Mouse (Mus musculus) erythroid progenitor cell, adult 5-6 weeks (primary cell): ENCODE results near the gene Hist1h2bp. TPM values are rescaled to one million over a fixed set of nuclear protein-coding genes. Genes with fewer than 3 reads are reported as not detected.

Source experiments
- ATAC-seq: replicated peaks from 2 replicates; pipeline ENCODE4 v1.8.0; 2016; ENCODE audit warnings: moderate number of reproducible peaks, mild to moderate bottlenecking, moderate TSS enrichment, inconsistent platforms; ENCODE audit not compliant: poor library complexity, low FRiP score, severe bottlenecking
- total RNA-seq, 2 experiments: library from RNA; stranded (forward) in 1 of 2; stranded (reverse) in 1 of 2; fragments of 150-400 nt in 1 of 2; fragments of 186-747, 209-891 nt in 1 of 2; gene quantifications; 2 replicates each; pipeline versions ENCODE4 v1.2.3 to v1.2.4; 2015 to 2017; ENCODE audit warnings: low replicate concordance in 2 of 2

Hist1h2bp gene
- total RNA-seq, 2 experiments from 2014 or later: 96.0 to 241 TPM

- ATAC-seq: peak; percentile 59
Observed at GRCm38 (mm10) chr13:21831418-21832394, 44.4 kb downstream of the Hist1h2bp start, which contains the start of gene Hist1h4n. Gene Hist1h4n (minus strand): TSS chr13:21832196.

GRCm38 (mm10) chr13:21833461-21833860 lies 46.2 kb downstream of the Hist1h2bp start, which contains the start of the genes Hist1h2ap and Hist1h2br:
Gene Hist1h2ap (minus strand): TSS chr13:21833507.
Gene Hist1h2br (plus strand): TSS chr13:21833743.
- peak; percentile 75 for ATAC-seq

Other genes starting within 250 kb of the Hist1h2bp start
- gene Olfr1366, start 244.7 kb upstream of the Hist1h2bp start, total RNA-seq (2015; ENCODE audit: low replicate concordance): not detected in 2 replicates
- gene Olfr1366, start 244.7 kb upstream of the Hist1h2bp start, total RNA-seq (2017; ENCODE audit: low replicate concordance): not detected in 2 replicates
- gene Olfr1535, start 227.6 kb upstream of the Hist1h2bp start, total RNA-seq (2015; ENCODE audit: low replicate concordance): not detected in 2 replicates
- gene Olfr1535, start 227.6 kb upstream of the Hist1h2bp start, total RNA-seq (2017; ENCODE audit: low replicate concordance): not detected in 2 replicates
- not detected in 2 replicates for gene Olfr1364, start 205.7 kb upstream of the Hist1h2bp start, total RNA-seq (2015; ENCODE audit: low replicate concordance)
- not detected in 2 replicates for gene Olfr1364, start 205.7 kb upstream of the Hist1h2bp start, total RNA-seq (2017; ENCODE audit: low replicate concordance)
- not detected in 2 replicates for gene Olfr1362, start 173.4 kb upstream of the Hist1h2bp start, total RNA-seq (2015; ENCODE audit: low replicate concordance)
- not detected in 2 replicates for gene Olfr1362, start 173.4 kb upstream of the Hist1h2bp start, total RNA-seq (2017; ENCODE audit: low replicate concordance)
- gene Olfr11, start 144.9 kb upstream of the Hist1h2bp start, total RNA-seq (2015; ENCODE audit: low replicate concordance): not detected in 2 replicates
- gene Olfr11, start 144.9 kb upstream of the Hist1h2bp start, total RNA-seq (2017; ENCODE audit: low replicate concordance): not detected in 2 replicates
- gene Olfr1361, start 124.1 kb upstream of the Hist1h2bp start, total RNA-seq (2015; ENCODE audit: low replicate concordance): not detected in 2 replicates
- gene Olfr1361, start 124.1 kb upstream of the Hist1h2bp start, total RNA-seq (2017; ENCODE audit: low replicate concordance): not detected in 2 replicates
- not detected in 2 replicates for gene Olfr1360, start 110.1 kb upstream of the Hist1h2bp start, total RNA-seq (2015; ENCODE audit: low replicate concordance)
- gene Olfr1360, start 110.1 kb upstream of the Hist1h2bp start, total RNA-seq (2017; ENCODE audit: low replicate concordance): not detected in 2 replicates
- not detected in 2 replicates for gene Olfr1359, start 89.3 kb upstream of the Hist1h2bp start, total RNA-seq (2015; ENCODE audit: low replicate concordance)
- not detected in 2 replicates for gene Olfr1359, start 89.3 kb upstream of the Hist1h2bp start, total RNA-seq (2017; ENCODE audit: low replicate concordance)
- gene Hist1h2bl, start 71.3 kb upstream of the Hist1h2bp start, total RNA-seq (2015; ENCODE audit: low replicate concordance): 989 and 1,130 TPM in 2 replicates
- gene Hist1h2bl, start 71.3 kb upstream of the Hist1h2bp start, total RNA-seq (2017; ENCODE audit: low replicate concordance): 1,595 and 2,060 TPM in 2 replicates
- gene Hist1h2ai, start 71.0 kb upstream of the Hist1h2bp start, total RNA-seq (2015; ENCODE audit: low replicate concordance): 22.6 and 24.1 TPM in 2 replicates
- gene Hist1h2ai, start 71.0 kb upstream of the Hist1h2bp start, total RNA-seq (2017; ENCODE audit: low replicate concordance): 2,450 and 5,888 TPM in 2 replicates
- gene Hist1h3h, start 69.8 kb upstream of the Hist1h2bp start, total RNA-seq (2015; ENCODE audit: low replicate concordance): 64.9 and 143 TPM in 2 replicates
- gene Hist1h3h, start 69.8 kb upstream of the Hist1h2bp start, total RNA-seq (2017; ENCODE audit: low replicate concordance): 379 and 793 TPM in 2 replicates
- 396 and 580 TPM in 2 replicates for gene Hist1h2bm, start 65.4 kb upstream of the Hist1h2bp start, total RNA-seq (2015; ENCODE audit: low replicate concordance)
- gene Hist1h2bm, start 65.4 kb upstream of the Hist1h2bp start, total RNA-seq (2017; ENCODE audit: low replicate concordance): 1,330 and 1,438 TPM in 2 replicates
- 12.6 and 18.4 TPM in 2 replicates for gene Hist1h4j, start 52.4 kb upstream of the Hist1h2bp start, total RNA-seq (2015; ENCODE audit: low replicate concordance)
- 900 and 1,530 TPM in 2 replicates for gene Hist1h4j, start 52.4 kb upstream of the Hist1h2bp start, total RNA-seq (2017; ENCODE audit: low replicate concordance)
- 298 and 381 TPM in 2 replicates for gene Hist1h4k, start 37.0 kb upstream of the Hist1h2bp start, total RNA-seq (2015; ENCODE audit: low replicate concordance)
- gene Hist1h4k, start 37.0 kb upstream of the Hist1h2bp start, total RNA-seq (2017; ENCODE audit: low replicate concordance): 3,827 and 6,951 TPM in 2 replicates
- gene Hist1h2ak, start 33.6 kb upstream of the Hist1h2bp start, total RNA-seq (2015; ENCODE audit: low replicate concordance): 480 and 792 TPM in 2 replicates
- 4,887 and 6,345 TPM in 2 replicates for gene Hist1h2ak, start 33.6 kb upstream of the Hist1h2bp start, total RNA-seq (2017; ENCODE audit: low replicate concordance)
- 1,688 and 1,944 TPM in 2 replicates for gene Hist1h2bn, start 33.3 kb upstream of the Hist1h2bp start, total RNA-seq (2015; ENCODE audit: low replicate concordance)
- gene Hist1h2bn, start 33.3 kb upstream of the Hist1h2bp start, total RNA-seq (2017; ENCODE audit: low replicate concordance): 6,530 and 7,011 TPM in 2 replicates
- gene Hist1h1b, start 6.8 kb upstream of the Hist1h2bp start, total RNA-seq (2015; ENCODE audit: low replicate concordance): 1,815 and 1,971 TPM in 2 replicates
- gene Hist1h1b, start 6.8 kb upstream of the Hist1h2bp start, total RNA-seq (2017; ENCODE audit: low replicate concordance): 4,746 and 7,405 TPM in 2 replicates
- gene Hist1h3i, start 4.1 kb upstream of the Hist1h2bp start, total RNA-seq (2015; ENCODE audit: low replicate concordance): 807 and 971 TPM in 2 replicates
- gene Hist1h3i, start 4.1 kb upstream of the Hist1h2bp start, total RNA-seq (2017; ENCODE audit: low replicate concordance): 793 and 862 TPM in 2 replicates
- 9.4 and 13.4 TPM in 2 replicates for gene Hist1h2an, start 243 bp upstream of the Hist1h2bp start, total RNA-seq (2015; ENCODE audit: low replicate concordance)
- gene Hist1h2an, start 243 bp upstream of the Hist1h2bp start, total RNA-seq (2017; ENCODE audit: low replicate concordance): 1,681 and 2,099 TPM in 2 replicates
- gene Hist1h2bq, start 22.7 kb downstream of the Hist1h2bp start, total RNA-seq (2015; ENCODE audit: low replicate concordance): 607 and 1,040 TPM in 2 replicates
- 124 and 1,223 TPM in 2 replicates for gene Hist1h2bq, start 22.7 kb downstream of the Hist1h2bp start, total RNA-seq (2017; ENCODE audit: low replicate concordance)
- gene Hist1h2ao, start 23.0 kb downstream of the Hist1h2bp start, total RNA-seq (2015; ENCODE audit: low replicate concordance): 587 and 743 TPM in 2 replicates
- gene Hist1h2ao, start 23.0 kb downstream of the Hist1h2bp start, total RNA-seq (2017; ENCODE audit: low replicate concordance): 2,181 TPM in 1 of 2 replicates, not detected in the other
- 328 and 512 TPM in 2 replicates for gene Hist1h4m, start 24.3 kb downstream of the Hist1h2bp start, total RNA-seq (2015; ENCODE audit: low replicate concordance)
- 4,244 and 7,239 TPM in 2 replicates for gene Hist1h4m, start 24.3 kb downstream of the Hist1h2bp start, total RNA-seq (2017; ENCODE audit: low replicate concordance)
- gene Hist1h4n, start 44.7 kb downstream of the Hist1h2bp start, total RNA-seq (2015; ENCODE audit: low replicate concordance): 169 and 258 TPM in 2 replicates
- gene Hist1h4n, start 44.7 kb downstream of the Hist1h2bp start, total RNA-seq (2017; ENCODE audit: low replicate concordance): 2,740 and 4,790 TPM in 2 replicates
- gene Hist1h2ap, start 46.0 kb downstream of the Hist1h2bp start, total RNA-seq (2015; ENCODE audit: low replicate concordance): 209 and 329 TPM in 2 replicates
- gene Hist1h2ap, start 46.0 kb downstream of the Hist1h2bp start, total RNA-seq (2017; ENCODE audit: low replicate concordance): 6,300 and 16,342 TPM in 2 replicates
- 696 and 939 TPM in 2 replicates for gene Hist1h2br, start 46.3 kb downstream of the Hist1h2bp start, total RNA-seq (2015; ENCODE audit: low replicate concordance)
- 393 and 1,610 TPM in 2 replicates for gene Hist1h2br, start 46.3 kb downstream of the Hist1h2bp start, total RNA-seq (2017; ENCODE audit: low replicate concordance)
- not detected in 2 replicates for gene Zfp184, start 157.6 kb downstream of the Hist1h2bp start, total RNA-seq (2015; ENCODE audit: low replicate concordance)
- gene Zfp184, start 157.6 kb downstream of the Hist1h2bp start, total RNA-seq (2017; ENCODE audit: low replicate concordance): 1.3 TPM in 1 of 2 replicates, not detected in the other
- gene Pom121l2, start 193.7 kb downstream of the Hist1h2bp start, total RNA-seq (2015; ENCODE audit: low replicate concordance): not detected in 2 replicates
- gene Pom121l2, start 193.7 kb downstream of the Hist1h2bp start, total RNA-seq (2017; ENCODE audit: low replicate concordance): not detected in 2 replicates
- gene Prss16, start 222.3 kb downstream of the Hist1h2bp start, total RNA-seq (2015; ENCODE audit: low replicate concordance): 4.0 TPM in 1 of 2 replicates, not detected in the other
- gene Prss16, start 222.3 kb downstream of the Hist1h2bp start, total RNA-seq (2017; ENCODE audit: low replicate concordance): not detected in 2 replicates
- 4.6 TPM in 1 of 2 replicates, not detected in the other for gene Hist1h2ah, start 248.1 kb downstream of the Hist1h2bp start, total RNA-seq (2015; ENCODE audit: low replicate concordance)
- gene Hist1h2ah, start 248.1 kb downstream of the Hist1h2bp start, total RNA-seq (2017; ENCODE audit: low replicate concordance): 2,615 and 4,600 TPM in 2 replicates
- gene Hist1h2bk, start 248.4 kb downstream of the Hist1h2bp start, total RNA-seq (2015; ENCODE audit: low replicate concordance): 206 and 707 TPM in 2 replicates
- gene Hist1h2bk, start 248.4 kb downstream of the Hist1h2bp start, total RNA-seq (2017; ENCODE audit: low replicate concordance): 2,593 and 2,906 TPM in 2 replicates